Mouse (Mus musculus) urinary bladder, postnatal 36 days (tissue): ENCODE measurements around the gene Usp19.
A peak's percentile ranks its signal among the peaks of the same experiment; 100 is the strongest.

Experiments
- DNase-seq, 2 experiments: peaks; one replicate each; pipeline ENCODE4 v3.0.0; 2022; ENCODE audit warnings: low spot score in 2 of 2, mixed read lengths in 1 of 2

Usp19 gene

GRCm38 (mm10) chr9:108494905-108495304, 4.5 kb downstream of the Usp19 start:
- DNase-seq, result no peak

GRCm38 (mm10) chr9:108499231-108499630, 8.8 kb downstream of the Usp19 start:
- no peak for DNase-seq

GRCm38 (mm10) chr9:108499943-108500342, 9.5 kb downstream of the Usp19 start:
- no peak for DNase-seq

GRCm38 (mm10) chr9:108506901-108507300, 16.5 kb downstream of the Usp19 start:
- no peak for DNase-seq

- peak; percentile 91 to 95 for DNase-seq
These were observed 17.4 kb downstream of the Usp19 start, which contains the start of gene Qars for GRCm38 (mm10) chr9:108507619-108508434. TSS of gene Qars (plus strand) at chr9:108507706.

- no peak for DNase-seq
These were observed 18.4 kb downstream of the Usp19 start for GRCm38 (mm10) chr9:108508776-108509175.

GRCm38 (mm10) chr9:108516380-108517251, 26.2 kb downstream of the Usp19 start, which contains the start of gene Qrich1:
TSS of gene Qrich1 (plus strand) at chr9:108516806.
- peak; percentile 92 to 93 for DNase-seq

- DNase-seq, result peak; percentile 75 to 80
These were observed 27.0 kb downstream of the Usp19 start for GRCm38 (mm10) chr9:108517253-108517930.

- DNase-seq, result no peak
These were observed 27.5 kb downstream of the Usp19 start for GRCm38 (mm10) chr9:108517931-108518332.

- DNase-seq, result no peak
These were observed 31.2 kb downstream of the Usp19 start for GRCm38 (mm10) chr9:108521604-108522003.

- no peak for DNase-seq
These were observed 32.9 kb downstream of the Usp19 start for GRCm38 (mm10) chr9:108523341-108523740.

GRCm38 (mm10) chr9:108525400-108525799, 35.0 kb downstream of the Usp19 start:
- DNase-seq, result no peak

- DNase-seq, result no peak
These were observed 40.6 kb downstream of the Usp19 start for GRCm38 (mm10) chr9:108530954-108531353.

GRCm38 (mm10) chr9:108531496-108531895, 41.1 kb downstream of the Usp19 start:
- no peak for DNase-seq

GRCm38 (mm10) chr9:108540846-108541245, 50.4 kb downstream of the Usp19 start:
- DNase-seq, result no peak

GRCm38 (mm10) chr9:108545986-108546385, 55.6 kb downstream of the Usp19 start:
- no peak for DNase-seq

GRCm38 (mm10) chr9:108546875-108547274, 56.5 kb downstream of the Usp19 start:
- DNase-seq, result no peak
